Comparison of ENCODE assay signal across 10 mouse cellular contexts in the genomic region with DNA sequence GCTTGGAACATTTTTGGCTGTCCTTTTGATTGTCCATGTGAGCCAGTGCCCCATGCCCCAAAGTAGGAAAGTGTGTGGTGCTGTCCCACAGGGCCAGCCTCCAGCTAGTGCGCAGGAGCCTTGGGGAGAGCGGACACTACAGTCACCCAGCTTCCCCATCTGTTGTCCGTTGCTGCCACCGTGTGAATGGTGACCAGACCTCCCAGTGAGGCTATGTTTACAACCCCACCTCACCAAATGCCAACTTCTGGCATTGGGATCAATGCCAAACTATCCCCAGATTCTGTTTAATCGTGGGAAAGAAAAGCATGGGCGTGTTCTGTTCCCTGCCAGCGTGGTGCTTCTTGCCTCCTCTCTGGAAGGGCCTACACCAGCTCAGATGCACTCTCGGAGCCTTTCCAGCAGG. TPM values are rescaled to one million over a fixed set of nuclear protein-coding genes. Genes with fewer than 3 reads are reported as not detected.
DNase-seq lines count a peak whose midpoint lies in the region; ATAC-seq and TF ChIP-seq lines count a peak whose summit lies in the region.
"Had no signal": no experiment of that assay in that cellular context is flagged by ENCODE, and none has a peak within 500 bp of the region (broad histone marks: within the 10 kb centered on the region; RNA-seq: fewer than 3 reads in every experiment).

No protein-coding gene starts in this region.

- no peak for TF ChIP-seq POLR2A in embryonic fibroblast, embryonic 13.5 days (IDR thresholded peaks at IDR 0.05; ENCODE audit: low read depth, low read length)

- TF ChIP-seq CTCF in embryonic fibroblast, embryonic 13.5 days (IDR thresholded peaks at IDR 0.05; ENCODE audit: borderline replicate concordance, insufficient read depth, low read length): peak; percentile 26; the same call in 1 of the 2 replicates

- DNase-seq in kidney, postnatal 25 days: peak; percentile 7 to 41
- no peak for DNase-seq in kidney, adult 9 months
- DNase-seq in Muller cell, postnatal 12 days (ENCODE audit: inconsistent ontology term): peak; percentile 9
- DNase-seq in adrenal gland, adult 2 months: peak; percentile 30
- DNase-seq in thymus, postnatal 14 days: no peak

- no peak overlapping the region for H3K27ac ChIP-seq in embryonic fibroblast, embryonic 13.5 days (ENCODE audit: insufficient read depth, low read length)

- ATAC-seq in monocyte, adult 5-6 weeks (replicated peaks; ENCODE audit: insufficient number of reproducible peaks, low FRiP score, low TSS enrichment, poor library complexity, severe bottlenecking): no peak

- H3K4me1 ChIP-seq in embryonic fibroblast, embryonic 13.5 days (ENCODE audit: control insufficient read depth, insufficient read depth, low read length): no peaks in the 10 kb centered on the region

- H3K4me3 ChIP-seq in embryonic fibroblast, embryonic 13.5 days (ENCODE audit: insufficient read depth, low read length): no peak overlapping the region

RNA-seq across cellular contexts. Expression of a gene that starts 41.1 kb away (rescaled TPM):
- total RNA-seq in adrenal gland, adult 2 months (2021): not detected
- not detected in 2 replicates for polyA plus RNA-seq in adrenal gland, adult 2 months (2012; rRNA removed)
- polyA plus RNA-seq in embryonic fibroblast, embryonic 13.5 days (2011; ENCODE audit: insufficient read length, low read depth, missing spikeins): not detected in 2 replicates
- not detected in 3 replicates for total RNA-seq in monocyte, adult 5-6 weeks (2017)
- polyA plus RNA-seq: embryonic facial prominence, embryonic 11.5 days; lung, embryonic 16.5 days; small intestine, adult 2 months had no signal

RNA-seq across cellular contexts. Expression of a gene that starts 52.3 kb away (rescaled TPM):
- total RNA-seq in adrenal gland, adult 2 months (2021): 1 to 10 TPM; 2.5 to 3.3 TPM
- 2.4 and 3.6 TPM in 2 replicates for polyA plus RNA-seq in adrenal gland, adult 2 months (2012; rRNA removed)
- 1.9 and 2.3 TPM in 2 replicates for polyA plus RNA-seq in embryonic fibroblast, embryonic 13.5 days (2011; ENCODE audit: insufficient read length, low read depth, missing spikeins)
- total RNA-seq in monocyte, adult 5-6 weeks (2017): not detected in 3 replicates

RNA-seq across cellular contexts. Expression of a gene that starts 55.7 kb away (rescaled TPM):
- not detected for total RNA-seq in adrenal gland, adult 2 months (2021)
- not detected in 2 replicates for polyA plus RNA-seq in adrenal gland, adult 2 months (2012; rRNA removed)
- not detected in 2 replicates for polyA plus RNA-seq in embryonic fibroblast, embryonic 13.5 days (2011; ENCODE audit: insufficient read length, low read depth, missing spikeins)
- not detected in 3 replicates for total RNA-seq in monocyte, adult 5-6 weeks (2017)
- polyA plus RNA-seq: embryonic facial prominence, embryonic 11.5 days; lung, embryonic 16.5 days; small intestine, adult 2 months had no signal

Comparison
In these comparisons a context has a peak if more than half of its experiments do, and no peak if none do; other contexts are left out.
1. DNase-seq: peak in kidney, postnatal 25 days (2 of 2), Muller cell, postnatal 12 days (single experiment) and adrenal gland, adult 2 months (single experiment); none in kidney, adult 9 months (single experiment) and thymus, postnatal 14 days (single experiment).